10 mouse cellular contexts compared by ENCODE assay signal in the genomic region with DNA sequence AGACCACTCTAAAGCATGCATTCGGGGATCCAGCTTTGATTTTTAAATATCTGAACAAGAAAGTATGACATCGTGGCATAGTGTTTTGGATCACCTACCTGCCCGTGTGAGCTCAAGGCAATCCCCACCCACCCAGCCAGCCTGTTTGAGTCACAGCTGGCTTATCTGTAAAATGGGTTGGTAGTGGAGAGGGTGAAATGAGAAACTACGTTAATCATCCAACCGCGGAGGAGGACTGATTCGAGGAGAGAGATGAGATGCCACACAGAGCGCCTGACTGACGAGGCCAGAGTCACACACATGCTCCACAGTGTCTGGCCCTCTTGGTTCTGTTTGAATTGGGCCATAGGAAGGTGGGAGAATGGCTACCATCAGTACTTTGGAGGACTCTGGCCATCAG. TPM values are rescaled to one million over a fixed set of nuclear protein-coding genes. Genes with fewer than 3 reads are reported as not detected.
DNase-seq lines count a peak whose midpoint lies in the region; ATAC-seq and TF ChIP-seq lines count a peak whose summit lies in the region.
"Had no signal": no experiment of that assay in that cellular context is flagged by ENCODE, and none has a peak within 500 bp of the region (broad histone marks: within the 10 kb centered on the region; RNA-seq: fewer than 3 reads in every experiment).

No protein-coding gene starts in this region.

- WGBS in cerebellum, adult 2 months, result 21% methylated on average over 9 of the region's 9 CpGs
- WGBS in kidney, embryonic 15.5 days, result 81% methylated on average over 9 of the region's 9 CpGs
- WGBS in forebrain, embryonic 14.5 days, result 89% methylated on average over 9 of the region's 9 CpGs
- 89% methylated on average over 9 of the region's 9 CpGs for WGBS in midbrain, embryonic 15.5 days

- no peaks in the 10 kb centered on the region for H3K9me3 ChIP-seq in kidney, embryonic 15.5 days (replicated peaks)
- no peaks in the 10 kb centered on the region for H3K9me3 ChIP-seq in forebrain, embryonic 14.5 days (replicated peaks; ENCODE audit: control insufficient read depth, low read length)
- H3K9me3 ChIP-seq in midbrain, embryonic 15.5 days, result no peaks in the 10 kb centered on the region

- no peak for ATAC-seq in cerebellum, adult (ENCODE audit: insufficient number of reproducible peaks, low FRiP score, low TSS enrichment)
- ATAC-seq in kidney, embryonic 15.5 days (replicated peaks; ENCODE audit: low FRiP score), result no peak
- no peak for ATAC-seq in forebrain, embryonic 14.5 days
- ATAC-seq in midbrain, embryonic 15.5 days (replicated peaks), result no peak

- no peak overlapping the region for H3K9ac ChIP-seq in kidney, embryonic 15.5 days
- peak overlapping the region; percentile 8; the same call in 1 of the 2 replicates for H3K9ac ChIP-seq in forebrain, embryonic 14.5 days (ENCODE audit: low read length)
- H3K9ac ChIP-seq in midbrain, embryonic 15.5 days, result no peak overlapping the region
- H3K9ac ChIP-seq: liver, embryonic 14.5 days had no signal

- peak overlapping the region; percentile 65 for H3K4me3 ChIP-seq in cerebellum, adult 2 months (replicated peaks; ENCODE audit: insufficient read depth, low read depth, low read length)
- no peak overlapping the region for H3K4me3 ChIP-seq in kidney, embryonic 15.5 days (replicated peaks)
- H3K4me3 ChIP-seq in forebrain, embryonic 14.5 days (ENCODE audit: low read depth, low read length), result peak overlapping the region; percentile 96; the same call in 1 of the 2 replicates
- peak overlapping the region; percentile 99 for H3K4me3 ChIP-seq in midbrain, embryonic 15.5 days

- TF ChIP-seq POLR2A in cerebellum, adult 2 months (IDR thresholded peaks at IDR 0.05; ENCODE audit: borderline replicate concordance, insufficient read depth, low read length), result no peak

- peaks cover 40% of the 10 kb centered on the region for H3K4me1 ChIP-seq in cerebellum, adult 2 months (ENCODE audit: control insufficient read depth, insufficient read depth, low read length)
- peaks cover 28% of the 10 kb centered on the region for H3K4me1 ChIP-seq in kidney, embryonic 15.5 days
- peaks cover 24% of the 10 kb centered on the region for H3K4me1 ChIP-seq in forebrain, embryonic 14.5 days (ENCODE audit: control insufficient read depth, insufficient read depth, low read length)
- H3K4me1 ChIP-seq in midbrain, embryonic 15.5 days, result peaks cover 52% of the 10 kb centered on the region

- H3K27me3 ChIP-seq in cerebellum, adult 2 months (ENCODE audit: control insufficient read depth, insufficient read depth, low read length), result no peaks in the 10 kb centered on the region
- 0 out of 2 replicates have a peak, but pooled peaks cover 2% of the 10 kb centered on the region for H3K27me3 ChIP-seq in kidney, embryonic 15.5 days
- H3K27me3 ChIP-seq in forebrain, embryonic 14.5 days (replicated peaks; ENCODE audit: control insufficient read depth, insufficient read depth, low read length), result no peaks in the 10 kb centered on the region
- H3K27me3 ChIP-seq in midbrain, embryonic 15.5 days (replicated peaks), result no peaks in the 10 kb centered on the region

- no peak for TF ChIP-seq CTCF in cerebellum, adult 2 months (IDR thresholded peaks at IDR 0.05; ENCODE audit: borderline replicate concordance, insufficient read depth, low read depth, low read length)

- no peaks in the 10 kb centered on the region for H3K36me3 ChIP-seq in kidney, embryonic 15.5 days
- H3K36me3 ChIP-seq in forebrain, embryonic 14.5 days (ENCODE audit: control insufficient read depth, insufficient read depth, low read length), result peaks cover 29% of the 10 kb centered on the region
- H3K36me3 ChIP-seq in midbrain, embryonic 15.5 days (replicated peaks), result 0 out of 2 replicates have a peak, but pooled peaks cover 3% of the 10 kb centered on the region

- H3K27ac ChIP-seq in cerebellum, adult 2 months (ENCODE audit: insufficient read depth, low read length), result peak overlapping the region; percentile 55
- no peak overlapping the region for H3K27ac ChIP-seq in kidney, embryonic 15.5 days
- no peak overlapping the region for H3K27ac ChIP-seq in forebrain, embryonic 14.5 days (ENCODE audit: low read depth, low read length)
- H3K27ac ChIP-seq in midbrain, embryonic 15.5 days, result no peak overlapping the region
- H3K27ac ChIP-seq: liver, embryonic 14.5 days had no signal

- peak; percentile 31 to 40 for DNase-seq in cerebellum, adult 2 months
- no peak for DNase-seq in kidney, adult 8-10 months
- DNase-seq in forebrain, embryonic 14.5 days (ENCODE audit: low spot score), result no peak
- DNase-seq in embryo, embryonic 11 days, result no peak
- DNase-seq in left cerebral cortex, adult 18-20 months (ENCODE audit: low spot score in 2 of 2), result no peak

- 0 out of 2 replicates have a peak overlapping the region, but pooled peaks have one; percentile 1 for H3K4me2 ChIP-seq in kidney, embryonic 15.5 days
- H3K4me2 ChIP-seq in forebrain, embryonic 14.5 days (ENCODE audit: low read length), result peak overlapping the region; percentile 56
- peak overlapping the region; percentile 86 for H3K4me2 ChIP-seq in midbrain, embryonic 15.5 days

RNA-seq across cellular contexts. Expression of a gene that starts 3.1 kb away (rescaled TPM):
- 23.1 and 24.6 TPM in 2 replicates for polyA plus RNA-seq in cerebellum, adult 2 months (2012; rRNA removed)
- 10.2 and 10.7 TPM in 2 replicates for polyA plus RNA-seq in kidney, embryonic 15.5 days (2015; fragmentation: Nextera tagmentation; extraction: Ambion mirVana)
- 25.2 and 31.7 TPM in 2 replicates for polyA plus RNA-seq in forebrain, embryonic 14.5 days (2014; fragmentation: Nextera tagmentation; extraction: Ambion mirVana)
- polyA plus RNA-seq in midbrain, embryonic 15.5 days (2015; fragmentation: Nextera tagmentation; extraction: Ambion mirVana), result 36.6 and 41.6 TPM in 2 replicates
- 10 to 100 TPM; 29.8 to 35.4 TPM for total RNA-seq in left cerebral cortex, adult 18-20 months (2021)

RNA-seq across cellular contexts. Expression of a gene that starts 44.6 kb away (rescaled TPM):
- polyA plus RNA-seq in cerebellum, adult 2 months (2012; rRNA removed), result 23.6 and 23.9 TPM in 2 replicates
- polyA plus RNA-seq in kidney, embryonic 15.5 days (2015; fragmentation: Nextera tagmentation; extraction: Ambion mirVana), result 8.5 and 10.2 TPM in 2 replicates
- 7.6 and 9.1 TPM in 2 replicates for polyA plus RNA-seq in forebrain, embryonic 14.5 days (2014; fragmentation: Nextera tagmentation; extraction: Ambion mirVana)
- polyA plus RNA-seq in midbrain, embryonic 15.5 days (2015; fragmentation: Nextera tagmentation; extraction: Ambion mirVana), result 11.5 and 12.8 TPM in 2 replicates
- 1 to 10 TPM; 8.2 TPM for total RNA-seq in left cerebral cortex, adult 18-20 months (2021)

RNA-seq across cellular contexts. Expression of a gene that starts 52.5 kb away (rescaled TPM):
- polyA plus RNA-seq in cerebellum, adult 2 months (2012; rRNA removed), result not detected in 2 replicates
- not detected in 2 replicates for polyA plus RNA-seq in kidney, embryonic 15.5 days (2015; fragmentation: Nextera tagmentation; extraction: Ambion mirVana)
- not detected in 2 replicates for polyA plus RNA-seq in forebrain, embryonic 14.5 days (2014; fragmentation: Nextera tagmentation; extraction: Ambion mirVana)
- polyA plus RNA-seq in midbrain, embryonic 15.5 days (2015; fragmentation: Nextera tagmentation; extraction: Ambion mirVana), result not detected in 2 replicates
- not detected for total RNA-seq in left cerebral cortex, adult 18-20 months (2021)
- total RNA-seq: layer of hippocampus, postnatal 14 days had no signal
- polyA plus RNA-seq: liver, embryonic 14.5 days had no signal

Comparison
In these comparisons a context has a peak if more than half of its experiments do, and no peak if none do; other contexts are left out.
1. DNase-seq: peak in cerebellum, adult 2 months (2 of 2); none in kidney, adult 8-10 months (0 of 2), forebrain, embryonic 14.5 days (single experiment), embryo, embryonic 11 days (single experiment) and left cerebral cortex, adult 18-20 months (0 of 2).
2. H3K4me2 ChIP-seq: peak in every context shown above with its lines; median percentile 86 in midbrain, embryonic 15.5 days; 56 in forebrain, embryonic 14.5 days; 1 in kidney, embryonic 15.5 days.